In genomic region chr14:30911141-30911540, GRCm38 (mm10) we compare ENCODE assay signal across 25 mouse cellular contexts. TPM values are rescaled to one million over a fixed set of nuclear protein-coding genes. Genes with fewer than 3 reads are reported as not detected.
DNase-seq lines count a peak whose midpoint lies in the region; ATAC-seq and TF ChIP-seq lines count a peak whose summit lies in the region.
"Had no signal": no experiment of that assay in that cellular context is flagged by ENCODE, and none has a peak within 500 bp of the region (broad histone marks: within the 10 kb centered on the region; RNA-seq: fewer than 3 reads in every experiment).

No protein-coding gene starts in this region.

- no peak for TF ChIP-seq CTCF in lung, adult 2 months (IDR thresholded peaks at IDR 0.05; ENCODE audit: insufficient read depth, low read length)
- TF ChIP-seq CTCF in lung, postnatal 0 days (IDR thresholded peaks at IDR 0.05), result no peak

- H3K9me3 ChIP-seq in lung, postnatal 0 days (ENCODE audit: low read length), result no peaks in the 10 kb centered on the region
- H3K9me3 ChIP-seq: embryonic facial prominence, embryonic 13.5 days; embryonic facial prominence, embryonic 15.5 days; forebrain, embryonic 13.5 days; forebrain, embryonic 15.5 days had no signal

- 71% methylated on average over 8 of the region's 8 CpGs for WGBS in lung, adult 2 months
- WGBS in lung, postnatal 0 days, result 72% methylated on average over 8 of the region's 8 CpGs

- TF ChIP-seq EP300 in lung, postnatal 0 days (IDR thresholded peaks at IDR 0.05), result no peak

- H3K4me2 ChIP-seq in lung, postnatal 0 days (replicated peaks; ENCODE audit: low read depth, low read length), result no peak overlapping the region
- H3K4me2 ChIP-seq: embryonic facial prominence, embryonic 13.5 days; embryonic facial prominence, embryonic 15.5 days; forebrain, embryonic 13.5 days; forebrain, embryonic 15.5 days had no signal

- no peak for TF ChIP-seq POLR2A in lung, adult 2 months (IDR thresholded peaks at IDR 0.05; ENCODE audit: borderline replicate concordance, extremely low read depth, low read depth, low read length)

- H3K4me1 ChIP-seq in lung, adult 2 months (ENCODE audit: control insufficient read depth, insufficient read depth, low read length), result no peaks in the 10 kb centered on the region; the same call in 1 of the 2 replicates
- peaks cover 11% of the 10 kb centered on the region; the same call in 1 of the 2 replicates for H3K4me1 ChIP-seq in lung, postnatal 0 days (ENCODE audit: insufficient read depth, low read depth, low read length)
- H3K4me1 ChIP-seq: embryonic facial prominence, embryonic 13.5 days; embryonic facial prominence, embryonic 15.5 days; forebrain, embryonic 15.5 days had no signal

- no peak overlapping the region for H3K4me3 ChIP-seq in lung, adult 2 months (replicated peaks; ENCODE audit: extremely low read depth, low read depth, low read length)
- no peak overlapping the region for H3K4me3 ChIP-seq in lung, postnatal 0 days (ENCODE audit: low read depth, low read length)
- H3K4me3 ChIP-seq: embryonic facial prominence, embryonic 13.5 days; embryonic facial prominence, embryonic 15.5 days; erythroblast, embryonic 14.5 days; forebrain, embryonic 13.5 days; forebrain, embryonic 15.5 days had no signal

- DNase-seq in lung, adult 2 months, result peak; percentile 17
- no peak for DNase-seq in lung, postnatal 0 days (ENCODE audit: low spot score)
- DNase-seq in lung, postnatal 36 days, result peak; percentile 65
- DNase-seq in lung, postnatal 14 days, result no peak
- DNase-seq in adipocyte (ENCODE audit: low spot score), result peak; percentile 51
- DNase-seq in gonadal fat pad, adult 2 months (ENCODE audit: low read depth), result peak; percentile 96
- no peak for DNase-seq in MN1 (ENCODE audit: low spot score)
- DNase-seq in cerebellum, postnatal 25 days, result no peak
- DNase-seq: adrenal gland, adult 8-10 months; adrenal gland, postnatal 25 days; cerebellum, adult 11-12 months; cerebellum, adult 2 months; cerebellum, adult 9-10 months; cerebellum, postnatal 10 days; cerebellum, postnatal 36 days; embryo, embryonic 11 days; forebrain, postnatal 0 days had no signal

- no peak overlapping the region for H3K9ac ChIP-seq in lung, postnatal 0 days (replicated peaks; ENCODE audit: low read depth)
- H3K9ac ChIP-seq: embryonic facial prominence, embryonic 13.5 days; embryonic facial prominence, embryonic 15.5 days; forebrain, embryonic 13.5 days; forebrain, embryonic 15.5 days; forebrain, postnatal 0 days had no signal

- H3K36me3 ChIP-seq in lung, postnatal 0 days (ENCODE audit: insufficient read depth, low read length), result no peaks in the 10 kb centered on the region
- H3K36me3 ChIP-seq: embryonic facial prominence, embryonic 13.5 days; embryonic facial prominence, embryonic 15.5 days; forebrain, embryonic 15.5 days had no signal

- no peak overlapping the region for H3K27ac ChIP-seq in lung, postnatal 0 days (ENCODE audit: low read length)
- H3K27ac ChIP-seq: embryonic facial prominence, embryonic 13.5 days; embryonic facial prominence, embryonic 15.5 days; forebrain, embryonic 13.5 days; forebrain, embryonic 15.5 days had no signal

- ATAC-seq in lung, postnatal 0 days, result no peak
- ATAC-seq: forebrain, embryonic 13.5 days; forebrain, embryonic 15.5 days; forebrain, postnatal 0 days had no signal

- no peaks in the 10 kb centered on the region for H3K27me3 ChIP-seq in lung, postnatal 0 days (replicated peaks; ENCODE audit: insufficient read depth, low read length)
- H3K27me3 ChIP-seq: embryonic facial prominence, embryonic 13.5 days; embryonic facial prominence, embryonic 15.5 days; forebrain, embryonic 13.5 days; forebrain, embryonic 15.5 days had no signal

RNA-seq across cellular contexts. Expression of gene Itih3, which starts 12.4 kb away (rescaled TPM):
- polyA plus RNA-seq in lung, adult 2 months (2012; rRNA removed), result 0.87 and 1.1 TPM in 2 replicates
- polyA plus RNA-seq in lung, postnatal 0 days (2015; fragmentation: Nextera tagmentation; extraction: Ambion mirVana), result 2.2 and 2.5 TPM in 2 replicates
- polyA plus RNA-seq in gonadal fat pad, adult 2 months (2012; rRNA removed), result 1.2 and 1.4 TPM in 2 replicates
- polyA plus RNA-seq: embryonic facial prominence, embryonic 13.5 days had no signal

RNA-seq across cellular contexts. Expression of gene Itih4, which starts 24.9 kb away (rescaled TPM):
- polyA plus RNA-seq in lung, adult 2 months (2012; rRNA removed), result 37.7 and 43.4 TPM in 2 replicates
- 6.7 and 7.9 TPM in 2 replicates for polyA plus RNA-seq in lung, postnatal 0 days (2015; fragmentation: Nextera tagmentation; extraction: Ambion mirVana)
- polyA plus RNA-seq in gonadal fat pad, adult 2 months (2012; rRNA removed), result 0.38 and 1.7 TPM in 2 replicates
- polyA plus RNA-seq: embryonic facial prominence, embryonic 11.5 days; embryonic facial prominence, embryonic 13.5 days; embryonic facial prominence, embryonic 15.5 days; forebrain, embryonic 11.5 days; forebrain, embryonic 13.5 days; forebrain, embryonic 15.5 days had no signal

RNA-seq across cellular contexts. Expression of gene Itih1, which starts 31.9 kb away (rescaled TPM):
- 1.1 and 1.4 TPM in 2 replicates for polyA plus RNA-seq in lung, adult 2 months (2012; rRNA removed)
- polyA plus RNA-seq in lung, postnatal 0 days (2015; fragmentation: Nextera tagmentation; extraction: Ambion mirVana), result 0.81 and 1.1 TPM in 2 replicates
- polyA plus RNA-seq in gonadal fat pad, adult 2 months (2012; rRNA removed), result 0.15 and 0.47 TPM in 2 replicates
- polyA plus RNA-seq: C2C12; cerebellum, adult 2 months; embryonic facial prominence, embryonic 11.5 days; embryonic facial prominence, embryonic 13.5 days; embryonic facial prominence, embryonic 15.5 days; erythroblast, embryonic 14.5 days; forebrain, embryonic 11.5 days; forebrain, embryonic 13.5 days; forebrain, embryonic 15.5 days; forebrain, postnatal 0 days had no signal

RNA-seq across cellular contexts. Expression of gene Mustn1, which starts 32.1 kb away (rescaled TPM):
- 44.8 and 50.3 TPM in 2 replicates for polyA plus RNA-seq in lung, adult 2 months (2012; rRNA removed)
- polyA plus RNA-seq in lung, postnatal 0 days (2015; fragmentation: Nextera tagmentation; extraction: Ambion mirVana), result 30.5 and 36.6 TPM in 2 replicates
- polyA plus RNA-seq in gonadal fat pad, adult 2 months (2012; rRNA removed), result 21.5 and 24.9 TPM in 2 replicates

RNA-seq across cellular contexts. Expression of gene Nek4, which starts 40.0 kb away (rescaled TPM):
- polyA plus RNA-seq in lung, adult 2 months (2012; rRNA removed), result 3.6 and 3.8 TPM in 2 replicates
- 4.7 and 4.9 TPM in 2 replicates for polyA plus RNA-seq in lung, postnatal 0 days (2015; fragmentation: Nextera tagmentation; extraction: Ambion mirVana)
- 6.3 and 9.6 TPM in 2 replicates for polyA plus RNA-seq in gonadal fat pad, adult 2 months (2012; rRNA removed)

Comparison
In these comparisons a context has a peak if more than half of its experiments do, and no peak if none do; other contexts are left out.
1. DNase-seq: peak in lung, adult 2 months (single experiment), lung, postnatal 36 days (single experiment), adipocyte (single experiment) and gonadal fat pad, adult 2 months (single experiment); none in lung, postnatal 0 days (single experiment), lung, postnatal 14 days (single experiment), MN1 (single experiment) and cerebellum, postnatal 25 days (0 of 2).